Mouse (Mus musculus): ENCODE results near the gene Mrpl37.

DNA sequence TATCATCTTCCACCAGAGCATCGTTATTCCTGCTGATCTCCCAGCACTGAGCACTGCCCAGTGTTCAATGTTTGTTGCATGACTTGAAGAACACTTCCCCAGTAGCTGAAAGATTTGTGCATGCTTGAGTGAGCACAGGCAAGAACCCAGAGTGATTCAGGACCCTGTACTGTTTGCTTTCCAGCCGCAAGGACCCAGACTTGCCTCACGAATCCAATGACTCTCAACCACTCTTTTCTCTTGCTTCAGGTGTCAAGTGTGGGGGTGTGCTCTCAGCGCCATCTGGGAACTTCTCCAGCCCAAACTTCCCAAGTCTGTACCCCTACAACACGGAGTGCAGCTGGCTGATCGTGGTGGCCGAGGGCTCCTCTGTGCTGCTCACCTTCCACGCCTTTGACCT, 35.6 kb upstream of the Mrpl37 start:
- TF ChIP-seq CTCF (conservative IDR thresholded peaks at IDR 0.05 in 1 of 2, IDR thresholded peaks at IDR 0.05 in 1 of 2; ENCODE audit: low read depth in 2 of 2, low read length in 2 of 2) (no peak), ZC3H11A (IDR thresholded peaks at IDR 0.05; ENCODE audit: low read depth, low read length) (no peak), POLR2A (IDR thresholded peaks at IDR 0.05; ENCODE audit: low read depth, low read length) (no peak), EP300 (IDR thresholded peaks at IDR 0.05; ENCODE audit: low read length) (no peak), NELFE (IDR thresholded peaks at IDR 0.05; ENCODE audit: low read depth, low read length) (no peak), KAT2A (IDR thresholded peaks at IDR 0.05; ENCODE audit: insufficient replicate concordance, low read length) (no peak), JUND (conservative IDR thresholded peaks at IDR 0.05; ENCODE audit: low read depth, low read length) (no peak)

Measured in CH12.LX (cell line).